Mouse (Mus musculus) layer of hippocampus, postnatal 36 days (tissue): ENCODE measurements around the gene Mcat. TPM values are rescaled to one million over a fixed set of nuclear protein-coding genes. Genes with fewer than 3 reads are reported as not detected.

Source experiments
- DNase-seq, 2 experiments: peaks; one replicate each; pipeline ENCODE4 v3.0.0; 2022
- total RNA-seq, 2 experiments: library from RNA; stranded (reverse); gene quantifications; 2 replicates each; pipeline ENCODE4 v1.2.3; 2021

The Mcat gene
- total RNA-seq, 2 experiments from 2014 or later, result 24.0 to 25.0 TPM

- no peak for DNase-seq
Observed at GRCm38 (mm10) chr15:83535890-83536231, 27.7 kb downstream of the Mcat start.

- no peak for DNase-seq
Observed at GRCm38 (mm10) chr15:83534960-83535889, 28.4 kb downstream of the Mcat start.

- DNase-seq, result no peak
Observed at GRCm38 (mm10) chr15:83532606-83533005, 31.0 kb downstream of the Mcat start.

GRCm38 (mm10) chr15:83531961-83532469 is 31.6 kb downstream of the Mcat start:
- no peak for DNase-seq

- DNase-seq, result no peak
Observed at GRCm38 (mm10) chr15:83530688-83531087, 32.9 kb downstream of the Mcat start.

- no peak for DNase-seq
Observed at GRCm38 (mm10) chr15:83530233-83530632, 33.4 kb downstream of the Mcat start.

GRCm38 (mm10) chr15:83529765-83530164 is 33.8 kb downstream of the Mcat start:
- no peak for DNase-seq

GRCm38 (mm10) chr15:83528892-83529291 is 34.7 kb downstream of the Mcat start:
- no peak for DNase-seq

GRCm38 (mm10) chr15:83527747-83528146 is 35.8 kb downstream of the Mcat start:
- DNase-seq, result no peak

GRCm38 (mm10) chr15:83527092-83527437 is 36.5 kb downstream of the Mcat start:
- no peak for DNase-seq

- no peak for DNase-seq
Observed at GRCm38 (mm10) chr15:83526424-83527091, 37.0 kb downstream of the Mcat start, which contains the start of gene Bik. Gene Bik, plus strand, starts transcription at chr15:83526862.

- no peak for DNase-seq
Observed at GRCm38 (mm10) chr15:83524333-83524729, 39.3 kb downstream of the Mcat start.

GRCm38 (mm10) chr15:83523638-83524332 is 39.8 kb downstream of the Mcat start:
- no peak for DNase-seq

GRCm38 (mm10) chr15:83523196-83523595 is 40.4 kb downstream of the Mcat start:
- no peak for DNase-seq

- DNase-seq, result no peak
Observed at GRCm38 (mm10) chr15:83520861-83521382, 42.7 kb downstream of the Mcat start.

GRCm38 (mm10) chr15:83518215-83519048 is 45.2 kb downstream of the Mcat start:
- DNase-seq, result peak; percentile 47 to 56

- DNase-seq, result no peak
Observed at GRCm38 (mm10) chr15:83515018-83515417, 48.6 kb downstream of the Mcat start.

GRCm38 (mm10) chr15:83512489-83513281 is 50.9 kb downstream of the Mcat start:
- DNase-seq, result no peak

- peak; percentile 93 to 94 for DNase-seq
Observed at GRCm38 (mm10) chr15:83510805-83511405, 52.7 kb downstream of the Mcat start, which contains the start of gene Ttll1. Gene Ttll1, minus strand, starts transcription at chr15:83510893.
